ENCODE assay signal across 29 mouse cellular contexts in the genomic region with DNA sequence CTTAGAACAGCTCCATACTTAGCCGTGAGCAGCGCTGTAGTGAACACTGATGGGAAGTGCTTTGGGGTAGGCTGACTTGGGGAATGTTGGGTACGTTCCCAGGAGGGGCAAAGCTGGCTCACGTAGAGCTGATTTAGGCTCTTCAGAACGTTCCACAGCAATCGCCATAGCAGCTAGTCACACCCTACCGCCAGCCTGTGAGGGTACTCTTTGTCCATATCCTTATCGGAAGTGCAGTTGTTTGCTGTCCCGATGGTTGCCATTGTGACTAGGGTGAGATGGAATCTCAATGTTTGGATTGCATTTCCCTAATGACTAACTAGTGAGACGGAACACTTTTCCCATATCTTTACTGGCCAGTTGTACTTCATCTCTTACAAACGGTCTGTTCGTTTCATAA.
A peak's percentile ranks its signal among the peaks of the same experiment; 100 is the strongest.
DNase-seq lines count a peak whose midpoint lies in the region; ATAC-seq lines count a peak whose summit lies in the region.
"Had no signal": no experiment of that assay in that cellular context is flagged by ENCODE, and none has a peak within 500 bp of the region (broad histone marks: within the 10 kb centered on the region; RNA-seq: fewer than 3 reads in every experiment).

No protein-coding gene starts in this region.

- peak; percentile 13 for DNase-seq in urinary bladder, postnatal 14 days (ENCODE audit: low spot score)
- no peak for DNase-seq in urinary bladder, postnatal 25 days (ENCODE audit: low spot score)
- DNase-seq in lung, postnatal 4 days: peak; percentile 30 to 52
- no peak for DNase-seq in layer of hippocampus, adult 18-20 months (ENCODE audit: low spot score in 2 of 2)
- DNase-seq in cerebellum, adult 18-20 months: no peak
- DNase-seq: adrenal gland, adult 8-10 months; cerebellum, adult 8-10 months; gastrocnemius, postnatal 25 days; heart, postnatal 4 days; kidney, postnatal 36 days; layer of hippocampus, adult 9-11 months; liver, embryonic 13.5 days; retina, postnatal 1 day; right cerebral cortex, postnatal 25 days; thymus, postnatal 14 days had no signal

- WGBS in lung, embryonic 16.5 days: 19% methylated on average over 12 of the region's 12 CpGs
- WGBS in kidney, embryonic 15.5 days: 82% methylated on average over 12 of the region's 12 CpGs

- H3K4me2 ChIP-seq in lung, embryonic 16.5 days (ENCODE audit: low read depth, low read length): peak overlapping the region; percentile 42
- no peak overlapping the region for H3K4me2 ChIP-seq in kidney, embryonic 15.5 days
- H3K4me2 ChIP-seq: embryonic facial prominence, embryonic 15.5 days; heart, embryonic 13.5 days; hindbrain, embryonic 14.5 days; liver, embryonic 13.5 days; neural tube, embryonic 13.5 days had no signal

- no peaks in the 10 kb centered on the region for H3K27me3 ChIP-seq in lung, embryonic 16.5 days (ENCODE audit: control insufficient read depth, insufficient read depth, low read depth, low read length)
- no peaks in the 10 kb centered on the region for H3K27me3 ChIP-seq in kidney, embryonic 15.5 days
- H3K27me3 ChIP-seq: embryonic facial prominence, embryonic 15.5 days; heart, embryonic 13.5 days; liver, embryonic 13.5 days; neural tube, embryonic 13.5 days had no signal

- peak; percentile 82 for ATAC-seq in lung, embryonic 16.5 days (ENCODE audit: low read depth)
- no peak for ATAC-seq in kidney, embryonic 15.5 days (replicated peaks; ENCODE audit: low FRiP score)
- no peak for ATAC-seq in erythroid progenitor cell, adult 5-6 weeks (replicated peaks; ENCODE audit: low FRiP score, poor library complexity, severe bottlenecking)
- ATAC-seq: forebrain, embryonic 16.5 days; inflammation-experienced regulatory T-cells, adult 6 months; midbrain, embryonic 16.5 days; Patski had no signal

- no peaks in the 10 kb centered on the region for H3K9me3 ChIP-seq in lung, embryonic 16.5 days (ENCODE audit: control insufficient read depth, low read length)
- no peaks in the 10 kb centered on the region for H3K9me3 ChIP-seq in kidney, embryonic 15.5 days (replicated peaks)
- H3K9me3 ChIP-seq: embryonic facial prominence, embryonic 15.5 days; heart, embryonic 13.5 days; liver, embryonic 13.5 days; midbrain, embryonic 10.5 days; neural tube, embryonic 13.5 days had no signal

- H3K27ac ChIP-seq in lung, embryonic 16.5 days (ENCODE audit: low read length): 0 out of 2 replicates have a peak overlapping the region, but pooled peaks have one; percentile 13
- no peak overlapping the region for H3K27ac ChIP-seq in kidney, embryonic 15.5 days
- H3K27ac ChIP-seq: embryonic facial prominence, embryonic 15.5 days; heart, embryonic 13.5 days; hindbrain, embryonic 14.5 days; left cerebral cortex, adult 2 months; liver, embryonic 13.5 days; midbrain, embryonic 10.5 days; neural tube, embryonic 13.5 days had no signal

- peaks cover 5% of the 10 kb centered on the region for H3K4me1 ChIP-seq in lung, embryonic 16.5 days (replicated peaks; ENCODE audit: control insufficient read depth, insufficient read depth, low read length)
- no peaks in the 10 kb centered on the region for H3K4me1 ChIP-seq in kidney, embryonic 15.5 days
- H3K4me1 ChIP-seq: embryonic facial prominence, embryonic 15.5 days; heart, embryonic 13.5 days; liver, embryonic 13.5 days; midbrain, embryonic 10.5 days; neural tube, embryonic 13.5 days had no signal

- H3K9ac ChIP-seq in lung, embryonic 16.5 days (ENCODE audit: low read length): no peak overlapping the region
- no peak overlapping the region for H3K9ac ChIP-seq in kidney, embryonic 15.5 days
- H3K9ac ChIP-seq: embryonic facial prominence, embryonic 15.5 days; heart, embryonic 13.5 days; hindbrain, embryonic 14.5 days; liver, embryonic 13.5 days; neural tube, embryonic 13.5 days had no signal

- H3K36me3 ChIP-seq in lung, embryonic 16.5 days (ENCODE audit: control insufficient read depth, insufficient read depth, low read length): no peaks in the 10 kb centered on the region
- H3K36me3 ChIP-seq in kidney, embryonic 15.5 days: no peaks in the 10 kb centered on the region
- H3K36me3 ChIP-seq: embryonic facial prominence, embryonic 15.5 days; heart, embryonic 13.5 days; liver, embryonic 13.5 days; midbrain, embryonic 10.5 days; neural tube, embryonic 13.5 days had no signal

- H3K4me3 ChIP-seq in lung, embryonic 16.5 days (ENCODE audit: low read length): 0 out of 2 replicates have a peak overlapping the region, but pooled peaks have one; percentile 9
- H3K4me3 ChIP-seq in kidney, embryonic 15.5 days (replicated peaks): no peak overlapping the region
- H3K4me3 ChIP-seq: embryonic facial prominence, embryonic 15.5 days; heart, embryonic 13.5 days; left cerebral cortex, adult 2 months; liver, embryonic 13.5 days; midbrain, embryonic 10.5 days; myocyte; neural tube, embryonic 13.5 days had no signal

Comparison
In these comparisons a context has a peak if more than half of its experiments do, and no peak if none do; other contexts are left out.
1. DNase-seq: peak in urinary bladder, postnatal 14 days (single experiment) and lung, postnatal 4 days (2 of 2); none in urinary bladder, postnatal 25 days (single experiment), layer of hippocampus, adult 18-20 months (0 of 2) and cerebellum, adult 18-20 months (0 of 2).